Mouse (Mus musculus) MEL (cell line): ENCODE measurements around the gene Tiam1. TPM values are rescaled to one million over a fixed set of nuclear protein-coding genes. Genes with fewer than 3 reads are reported as not detected.
A peak's percentile ranks its signal among the peaks of the same experiment; 100 is the strongest.

Experiments used
- DNase-seq: peaks from one replicate; pipeline ENCODE4 v3.0.0; 2011; ENCODE audit warnings: low read depth, low spot score
- H3K27ac ChIP-seq: 2 replicates; pipeline ENCODE4 v1.5.1; 2012; ENCODE audit warnings: low read depth, mild to moderate bottlenecking, control low read depth, low read length, moderate library complexity; ENCODE audit not compliant: control insufficient read depth
- H3K27me3 ChIP-seq, 2 experiments: fragments of 150-350 bp in 1 of 2; sonication (generic) in 1 of 2; 2 replicates each; pipeline ENCODE4 v1.6.1; 2012; ENCODE audit warnings: low read length in 2 of 2, mild to moderate bottlenecking in 2 of 2, improper control_type of control experiment in 1 of 2, moderate library complexity in 1 of 2; ENCODE audit not compliant: insufficient read depth in 2 of 2, control insufficient read depth in 1 of 2
- H3K36me3 ChIP-seq, 2 experiments: 2 replicates each; pipeline ENCODE4 v1.6.1; 2012 to 2014; ENCODE audit warnings: low read length in 2 of 2, improper control_type of control experiment in 1 of 2, inconsistent platforms in 1 of 2, mild to moderate bottlenecking in 1 of 2; ENCODE audit not compliant: insufficient read depth in 2 of 2, control insufficient read depth in 1 of 2
- H3K4me1 ChIP-seq, 2 experiments: fragments of 150-350 bp in 1 of 2; sonication (generic) in 1 of 2; 2 replicates each; pipeline ENCODE4 v1.6.1; 2012; ENCODE audit warnings: low read length in 2 of 2, improper control_type of control experiment in 1 of 2, mild to moderate bottlenecking in 1 of 2; ENCODE audit not compliant: insufficient read depth in 2 of 2, control insufficient read depth in 1 of 2
- H3K4me3 ChIP-seq, 2 experiments: fragments of 150-350 bp in 1 of 2; sonication (generic) in 1 of 2; 2 replicates each; pipeline ENCODE4 v1.5.1; 2012; ENCODE audit warnings: low read depth in 2 of 2, low read length in 2 of 2, mild to moderate bottlenecking in 2 of 2, moderate library complexity in 2 of 2, control low read depth in 1 of 2, improper control_type of control experiment in 1 of 2; ENCODE audit not compliant: control insufficient read depth in 1 of 2, insufficient read depth in 1 of 2
- H3K79me2 ChIP-seq: 2 replicates; pipeline ENCODE4 v1.6.1; 2012; ENCODE audit warnings: mild to moderate bottlenecking, low read length, moderate library complexity; ENCODE audit not compliant: control insufficient read depth, poor library complexity, insufficient read depth
- H3K9ac ChIP-seq: 2 replicates; pipeline ENCODE4 v1.6.1; 2012; ENCODE audit warnings: low read depth, mild to moderate bottlenecking, control low read depth, low read length, moderate library complexity; ENCODE audit not compliant: control insufficient read depth, poor library complexity, severe bottlenecking
- H3K9me3 ChIP-seq: fragments of 150-350 bp; sonication (generic); replicated peaks from 2 replicates; pipeline ENCODE4 v1.6.1; 2012; ENCODE audit warnings: mild to moderate bottlenecking, low read length, improper control_type of control experiment, moderate library complexity; ENCODE audit not compliant: insufficient read depth
- CHD2 ChIP-seq: IDR thresholded peaks from 2 replicates; pipeline ENCODE4 v1.6.1; 2011; ENCODE audit warnings: low read length, improper control_type of control experiment
- CTCF ChIP-seq, 3 experiments: IDR thresholded peaks in 2 of 3; conservative IDR thresholded peaks in 1 of 3; 2 replicates each; pipeline ENCODE4 v1.5.1; 2011 to 2012; ENCODE audit warnings: low read length in 3 of 3, low read depth in 2 of 3, mild to moderate bottlenecking in 2 of 3, improper control_type of control experiment in 1 of 3, inconsistent platforms in 1 of 3, mixed read lengths in 1 of 3, moderate library complexity in 1 of 3; ENCODE audit not compliant: control insufficient read depth in 1 of 3, insufficient read depth in 1 of 3, poor library complexity in 1 of 3, severe bottlenecking in 1 of 3
- EP300 ChIP-seq, 2 experiments: IDR thresholded peaks; 2 replicates each; pipeline ENCODE4 v1.6.1; 2011; ENCODE audit warnings: improper control_type of control experiment in 2 of 2, low read length in 2 of 2, low read depth in 1 of 2, mild to moderate bottlenecking in 1 of 2
- ETS1 ChIP-seq: IDR thresholded peaks from 2 replicates; pipeline ENCODE4 v1.6.1; 2012; ENCODE audit warnings: low read depth, mild to moderate bottlenecking, inconsistent platforms, low read length, improper control_type of control experiment, moderate library complexity
- GABPA ChIP-seq: IDR thresholded peaks from 2 replicates; pipeline ENCODE4 v1.6.1; 2012; ENCODE audit warnings: low read depth, mild to moderate bottlenecking, inconsistent platforms, low read length, improper control_type of control experiment, moderate library complexity
- HCFC1 ChIP-seq: IDR thresholded peaks from 2 replicates; pipeline ENCODE4 v1.6.1; 2012; ENCODE audit warnings: low read depth, mild to moderate bottlenecking, inconsistent platforms, low read length, improper control_type of control experiment, moderate library complexity
- JUND ChIP-seq: IDR thresholded peaks from 2 replicates; pipeline ENCODE4 v1.6.1; 2011; ENCODE audit warnings: low read depth, mild to moderate bottlenecking, improper control_type of control experiment, low read length
- KAT2A ChIP-seq: conservative IDR thresholded peaks from 2 replicates; pipeline ENCODE4 v1.6.1; 2012; ENCODE audit warnings: low read depth, low read length, improper control_type of control experiment, inconsistent platforms
- MAFK ChIP-seq: IDR thresholded peaks from 2 replicates; pipeline ENCODE4 v1.6.1; 2011; ENCODE audit warnings: low read depth, mild to moderate bottlenecking, low read length, improper control_type of control experiment, borderline replicate concordance
- MYB ChIP-seq: IDR thresholded peaks from 2 replicates; pipeline ENCODE4 v1.6.1; 2011; ENCODE audit warnings: mild to moderate bottlenecking, low read depth, low read length, improper control_type of control experiment
- MYC ChIP-seq: IDR thresholded peaks from 2 replicates; pipeline ENCODE4 v1.6.1; 2011; ENCODE audit warnings: low read depth, mild to moderate bottlenecking, low read length, improper control_type of control experiment, moderate library complexity
- NELFE ChIP-seq: IDR thresholded peaks from 2 replicates; pipeline ENCODE4 v1.6.1; 2011; ENCODE audit warnings: low read depth, low read length, improper control_type of control experiment
- POLR2A ChIP-seq, 2 experiments: IDR thresholded peaks; 2 replicates each; pipeline ENCODE4 v1.6.1; 2011 to 2012; ENCODE audit warnings: low read length in 2 of 2, mild to moderate bottlenecking in 2 of 2, control low read depth in 1 of 2, improper control_type of control experiment in 1 of 2, low read depth in 1 of 2, moderate library complexity in 1 of 2; ENCODE audit not compliant: control insufficient read depth in 1 of 2, insufficient read depth in 1 of 2, poor library complexity in 1 of 2
- POLR2AphosphoS5 ChIP-seq: IDR thresholded peaks from 2 replicates; pipeline ENCODE4 v1.6.1; 2012; ENCODE audit warnings: low read depth, borderline replicate concordance, mild to moderate bottlenecking, inconsistent platforms, low read length, moderate library complexity, mixed read lengths
- RAD21 ChIP-seq: IDR thresholded peaks from 2 replicates; pipeline ENCODE4 v1.6.1; 2011; ENCODE audit warnings: mild to moderate bottlenecking, low read depth, low read length, improper control_type of control experiment
- SIN3A ChIP-seq: IDR thresholded peaks from 2 replicates; pipeline ENCODE4 v1.6.1; 2012; ENCODE audit warnings: low read length, improper control_type of control experiment, inconsistent platforms
- SMC3 ChIP-seq: IDR thresholded peaks from 2 replicates; pipeline ENCODE4 v1.6.1; 2011; ENCODE audit warnings: low read depth, low read length, improper control_type of control experiment
- TBP ChIP-seq: IDR thresholded peaks from 2 replicates; pipeline ENCODE4 v1.8.0; 2011; ENCODE audit warnings: low read depth, low read length, improper control_type of control experiment
- TCF12 ChIP-seq: IDR thresholded peaks from 2 replicates; pipeline ENCODE4 v1.6.1; 2014; ENCODE audit warnings: low read depth, mild to moderate bottlenecking, inconsistent platforms, low read length, improper control_type of control experiment, moderate library complexity
- UBTF ChIP-seq: IDR thresholded peaks from 2 replicates; pipeline ENCODE4 v1.6.1; 2012; ENCODE audit warnings: low read depth, mild to moderate bottlenecking, inconsistent platforms, low read length, improper control_type of control experiment, moderate library complexity, borderline replicate concordance; ENCODE audit not compliant: insufficient read depth
- USF2 ChIP-seq, 2 experiments: IDR thresholded peaks; 2 replicates each; pipeline ENCODE4 v1.6.1; 2011 to 2012; ENCODE audit warnings: improper control_type of control experiment in 2 of 2, low read length in 2 of 2, borderline replicate concordance in 1 of 2, inconsistent platforms in 1 of 2, low read depth in 1 of 2, mild to moderate bottlenecking in 1 of 2; ENCODE audit not compliant: insufficient read depth in 1 of 2
- ZC3H11A ChIP-seq: IDR thresholded peaks from 2 replicates; pipeline ENCODE4 v1.6.1; 2012; ENCODE audit warnings: low read depth, mild to moderate bottlenecking, inconsistent platforms, low read length, improper control_type of control experiment
- ZKSCAN1 ChIP-seq: IDR thresholded peaks from 2 replicates; pipeline ENCODE4 v1.6.1; 2012; ENCODE audit warnings: low read depth, mild to moderate bottlenecking, inconsistent platforms, low read length, improper control_type of control experiment, moderate library complexity
- ZMIZ1 ChIP-seq: IDR thresholded peaks from 2 replicates; pipeline ENCODE4 v1.6.1; 2012; ENCODE audit warnings: low read depth, mild to moderate bottlenecking, inconsistent platforms, low read length, improper control_type of control experiment, moderate library complexity
- ZNF384 ChIP-seq: IDR thresholded peaks from 2 replicates; pipeline ENCODE4 v1.6.1; 2012; ENCODE audit warnings: low read depth, mild to moderate bottlenecking, inconsistent platforms, low read length, improper control_type of control experiment
- polyA plus RNA-seq, 2 experiments: library from polyadenylated mRNA; stranded (reverse) in 1 of 2; unstranded in 1 of 2; fragments of >175 nt in 1 of 2; fragments of >200 nt in 1 of 2; gene quantifications; 2 replicates each; pipeline versions ENCODE4 v1.2.1 to v1.2.4; 2012; ENCODE audit warnings: low replicate concordance in 2 of 2, low read depth in 1 of 2; ENCODE audit not compliant: insufficient read length in 2 of 2, insufficient read depth in 1 of 2, missing spikeins in 1 of 2
- total RNA-seq: library from RNA; depleted of rRNA; stranded (reverse); fragments of 300-350 nt; gene quantifications from 2 replicates; pipeline ENCODE4 v1.2.3, GENCODE M21; 2012

The Tiam1 gene
- total and polyA plus RNA-seq, 3 experiments: 15.0 to 23.9 (median 19.9) TPM

DNA sequence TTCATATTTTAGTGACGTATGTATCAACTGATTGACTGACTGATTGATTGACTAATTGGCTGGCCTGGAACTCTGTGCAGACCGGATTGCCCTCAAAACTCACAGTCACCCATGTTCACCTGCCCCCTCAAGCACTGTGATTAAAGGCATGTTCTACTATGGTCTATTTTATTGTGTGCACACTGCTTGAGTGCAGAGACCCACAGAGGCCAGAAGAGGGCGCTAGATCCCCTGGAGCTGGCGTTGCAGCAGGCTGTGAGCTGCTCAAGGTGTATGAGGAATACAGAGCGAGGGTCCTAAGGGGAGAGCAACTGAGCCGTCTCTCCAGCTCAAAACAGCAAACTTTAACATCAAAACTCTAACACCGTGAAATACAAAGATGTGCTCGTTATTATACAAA is 202.9 kb downstream of the Tiam1 start:
- Histone ChIP-seq H3K9me3 (no peaks in the 10 kb centered on the region), H3K36me3 (no peaks in the 10 kb centered on the region), H3K27me3 (no peaks in the 10 kb centered on the region), H3K4me1 (peaks cover 0 to 5% of the 10 kb centered on the region in 2 experiments; a peak in 2 of 4 replicates), H3K4me3 (no peak overlapping the region), H3K9ac (no peak overlapping the region), H3K79me2 (no peaks in the 10 kb centered on the region), H3K27ac (no peak overlapping the region)
- peak; percentile 36; the same call in 1 of the 2 replicates for TF ChIP-seq ZC3H11A
- TF ChIP-seq TBP: no peak
- peak; percentile 41 for TF ChIP-seq RAD21
- peak; percentile 53 for TF ChIP-seq SMC3
- peak; percentile 49 to 68 (median 65) for TF ChIP-seq CTCF (IDR thresholded peaks at IDR 0.05 in 2 of 3, conservative IDR thresholded peaks at IDR 0.05 in 1 of 3; ENCODE audit: control insufficient read depth in 1 of 3, insufficient read depth in 1 of 3, low read depth in 2 of 3, low read length in 3 of 3, poor library complexity in 1 of 3, severe bottlenecking in 1 of 3)
- no peak for TF ChIP-seq TCF12
- TF ChIP-seq POLR2A (IDR thresholded peaks at IDR 0.05; ENCODE audit: control insufficient read depth in 1 of 2, insufficient read depth in 1 of 2, low read depth in 1 of 2, low read length in 2 of 2, poor library complexity in 1 of 2): no peak
- DNase-seq: peak; percentile 20

DNA sequence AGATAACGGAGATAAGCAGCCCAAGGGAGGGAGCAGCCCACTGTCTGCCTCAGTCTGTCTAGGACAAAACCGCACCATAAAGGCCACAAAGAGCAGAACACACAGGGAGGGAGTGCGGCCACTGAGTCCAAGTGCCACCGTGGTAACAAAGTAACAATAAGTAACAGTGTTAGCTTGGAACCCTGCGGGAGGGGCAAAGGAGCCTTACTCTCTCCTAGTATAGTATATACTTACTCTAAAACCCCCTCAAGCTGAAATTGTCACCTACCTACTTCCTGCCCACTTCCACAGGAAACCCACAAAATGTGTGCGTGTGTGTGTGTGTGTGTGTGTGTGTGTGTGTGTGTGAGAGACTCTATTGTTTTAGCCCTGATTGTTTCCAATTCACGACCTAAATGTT is 205.3 kb downstream of the Tiam1 start:
- no peak for TF ChIP-seq JUND
- TF ChIP-seq TBP: no peak
- no peak for TF ChIP-seq EP300 (IDR thresholded peaks at IDR 0.05; ENCODE audit: low read depth in 1 of 2, low read length in 2 of 2)
- no peak for TF ChIP-seq ETS1
- TF ChIP-seq CHD2: no peak
- Histone ChIP-seq H3K9me3 (no peaks in the 10 kb centered on the region), H3K27ac (no peak overlapping the region), H3K36me3 (no peaks in the 10 kb centered on the region), H3K4me1 (peaks cover 0 to 5% of the 10 kb centered on the region in 2 experiments; a peak in 2 of 4 replicates), H3K27me3 (no peaks in the 10 kb centered on the region), H3K9ac (no peak overlapping the region), H3K4me3 (no peak overlapping the region), H3K79me2 (no peaks in the 10 kb centered on the region)
- no peak for DNase-seq

DNA sequence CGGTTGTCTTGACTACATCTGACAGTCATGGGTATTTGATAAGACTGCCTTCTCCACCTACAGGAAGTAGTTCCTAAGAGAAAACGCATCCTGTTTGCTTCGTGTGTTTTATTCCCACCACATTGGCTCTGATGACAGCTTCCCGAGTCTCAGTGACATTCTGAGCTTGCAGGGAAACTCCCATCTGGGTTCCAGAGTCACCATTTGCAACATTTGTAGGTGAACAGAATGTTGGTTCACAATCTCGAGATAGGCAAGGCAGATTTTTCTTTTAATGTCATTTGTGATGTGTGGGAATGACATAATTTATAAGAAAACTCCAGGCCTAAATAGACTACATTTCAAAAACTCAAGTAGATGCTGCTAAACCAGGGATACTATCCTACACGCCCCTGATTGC is 207.0 kb downstream of the Tiam1 start:
- H3K27me3 ChIP-seq: no peaks in the 10 kb centered on the region
- TF ChIP-seq ZC3H11A (no peak), ZMIZ1 (no peak), UBTF (no peak), MYB (no peak), GABPA (no peak), USF2 (IDR thresholded peaks at IDR 0.05; ENCODE audit: borderline replicate concordance in 1 of 2, insufficient read depth in 1 of 2, low read depth in 1 of 2, low read length in 2 of 2) (no peak), TCF12 (no peak), JUND (no peak), ZKSCAN1 (no peak), POLR2AphosphoS5 (no peak), MYC (no peak), KAT2A (no peak), ETS1 (no peak), MAFK (no peak), HCFC1 (no peak), SIN3A (no peak), NELFE (no peak), POLR2A (IDR thresholded peaks at IDR 0.05; ENCODE audit: control insufficient read depth in 1 of 2, insufficient read depth in 1 of 2, low read depth in 1 of 2, low read length in 2 of 2, poor library complexity in 1 of 2) (no peak), ZNF384 (no peak)
- TF ChIP-seq, all 39 proteins: peak for 0
- no peak for DNase-seq
- Histone ChIP-seq H3K4me3 (no peak overlapping the region), H3K27ac (no peak overlapping the region), H3K9me3 (no peaks in the 10 kb centered on the region), H3K9ac (no peak overlapping the region), H3K4me1 (peaks cover 0 to 5% of the 10 kb centered on the region in 2 experiments; a peak in 2 of 4 replicates), H3K79me2 (no peaks in the 10 kb centered on the region), H3K36me3 (no peaks in the 10 kb centered on the region)
